Mouse (Mus musculus) liver, adult 2 months (tissue): ENCODE results near the gene Tuft1.
"Not testable (repeated sequence)": the region's sequence is repeated elsewhere in the genome, so short reads cannot be mapped to it uniquely, and the experiment has no call there.

Experiments used
- CTCF ChIP-seq: fragments of 200-500 bp; IDR thresholded peaks from 2 replicates; pipeline ENCODE4 v1.5.1; 2011; ENCODE audit warnings: low read depth, low read length, control low read depth
- POLR2A ChIP-seq: fragments of 200-500 bp; IDR thresholded peaks from 2 replicates; pipeline ENCODE4 v1.6.1; 2011; ENCODE audit warnings: low read length, control low read depth; ENCODE audit not compliant: insufficient read depth; ENCODE audit errors: extremely low read depth

DNA sequence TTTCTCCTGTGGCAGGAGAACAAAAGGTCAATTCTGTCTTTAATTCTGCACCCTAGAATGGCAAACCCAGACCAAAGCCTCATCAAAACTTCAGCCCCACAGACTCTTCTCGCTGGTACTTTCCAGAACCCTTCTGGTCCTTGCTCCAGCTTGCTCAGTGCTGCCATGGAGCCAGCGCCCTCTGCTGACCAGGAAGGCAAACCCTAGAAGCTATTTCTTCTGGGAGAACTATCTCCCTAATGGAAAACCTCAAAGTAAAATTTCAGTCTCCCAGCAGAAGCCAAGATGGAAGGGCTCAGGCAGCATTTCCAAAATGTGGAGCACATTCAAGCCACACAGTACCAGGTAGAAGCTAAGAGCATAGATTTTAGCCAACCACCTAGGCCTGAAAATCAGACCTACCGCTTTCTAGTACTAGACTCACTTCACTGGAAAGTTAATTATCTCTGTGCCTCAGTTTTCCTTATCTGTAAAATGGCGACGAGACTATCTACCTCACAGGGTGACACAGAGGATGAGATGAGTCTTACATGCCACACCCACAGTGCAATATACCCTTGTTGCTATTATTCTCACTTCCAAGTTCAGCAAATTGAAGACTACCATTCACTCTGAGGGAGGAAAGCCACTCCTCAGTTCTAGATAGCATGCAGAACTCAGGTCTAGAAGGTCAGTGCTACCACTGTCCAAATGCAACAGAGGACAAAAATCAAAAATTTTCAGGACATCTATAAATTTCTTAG lies 6.6 kb upstream of the Tuft1 start:
- not testable (repeated sequence) for TF ChIP-seq POLR2A, CTCF
